Mouse (Mus musculus): ENCODE results near the gene Crct1. TPM values are rescaled to one million over a fixed set of nuclear protein-coding genes. Genes with fewer than 3 reads are reported as not detected.

The Crct1 gene
- not detected for total RNA-seq (2021)

DNA sequence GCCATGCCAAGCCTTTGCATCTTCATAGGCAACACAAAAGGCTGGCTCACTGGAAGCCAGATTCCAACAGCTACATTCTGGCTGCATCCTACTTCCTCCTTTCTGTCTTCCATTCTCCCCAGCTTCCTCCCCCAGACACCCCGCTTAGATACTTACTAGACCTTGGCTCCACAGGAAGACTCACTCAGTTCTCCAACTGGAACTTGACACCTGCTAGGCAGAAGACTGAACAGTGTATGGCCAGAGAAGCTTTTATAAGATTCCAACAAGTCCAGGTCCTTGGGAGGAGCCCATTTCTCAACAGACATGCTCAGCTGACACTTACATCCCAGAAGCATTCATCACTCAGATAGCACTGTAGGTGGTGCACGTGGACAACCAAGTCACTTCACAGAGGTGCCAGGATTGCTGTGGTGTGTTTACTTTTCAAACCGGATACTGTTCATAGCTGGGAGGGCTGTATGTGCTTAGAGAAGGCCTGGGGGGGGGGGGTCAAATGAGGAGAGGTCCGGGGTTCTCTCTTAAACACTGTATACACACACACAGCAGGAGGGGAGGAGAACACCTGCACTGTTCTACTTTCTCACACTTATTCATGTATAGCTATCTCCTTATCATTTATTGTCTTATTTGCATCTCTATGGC lies at the start of gene Crct1:
Crct1 (minus strand) TSS at position 228 of the 645 bp plus-strand sequence.
- DNase-seq = no peak

DNA sequence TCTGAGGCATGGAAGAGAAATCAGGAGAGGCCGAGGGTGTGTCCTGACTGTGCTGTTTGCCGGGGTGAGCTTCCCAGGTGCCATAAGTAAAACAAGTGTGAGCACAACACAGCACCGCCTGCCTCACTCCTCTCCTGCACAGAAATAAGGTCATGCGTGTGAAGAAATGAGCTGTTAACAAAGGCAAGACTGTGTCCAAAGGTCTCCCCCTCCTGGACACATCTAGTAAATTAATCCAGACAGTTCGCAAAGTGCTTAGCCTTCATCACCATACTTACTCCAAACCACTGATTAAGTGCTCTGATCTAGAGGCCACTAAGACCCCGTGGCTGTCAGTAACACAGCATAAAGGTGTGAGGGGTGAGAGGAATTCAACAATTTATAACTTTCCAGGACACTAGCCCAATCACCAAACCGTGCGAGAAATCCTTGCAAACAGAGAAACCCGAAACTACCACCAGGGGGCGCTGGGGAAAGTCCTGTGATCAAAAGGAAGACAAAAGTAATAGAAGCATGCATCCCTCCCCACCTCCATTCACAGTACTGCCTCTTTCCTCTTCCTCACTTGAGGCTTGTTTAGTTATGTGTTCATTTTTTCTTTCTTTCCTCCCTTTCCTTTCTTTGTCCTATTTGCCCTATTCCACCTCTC lies 37.5 kb upstream of the Crct1 start:
- DNase-seq = no peak

DNA sequence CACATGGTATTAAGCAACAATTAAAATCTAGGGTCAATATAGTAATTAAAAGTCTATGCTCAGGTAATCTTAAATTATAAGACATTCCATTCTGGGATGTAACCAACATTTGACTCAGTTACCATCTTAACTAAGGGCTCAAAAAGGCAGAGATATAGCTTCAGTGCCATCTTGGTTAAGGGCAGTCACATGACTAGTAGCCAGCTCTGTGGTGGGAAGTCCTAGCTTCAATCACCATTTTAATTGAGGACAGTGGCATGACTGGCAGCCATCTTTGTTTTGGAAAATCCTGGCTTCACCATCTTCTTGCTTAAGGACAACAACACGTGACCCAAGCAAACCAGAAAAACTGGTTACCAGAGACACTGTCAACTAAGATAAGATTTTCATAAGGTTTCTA lies 34.7 kb upstream of the Crct1 start:
- DNase-seq = no peak

DNA sequence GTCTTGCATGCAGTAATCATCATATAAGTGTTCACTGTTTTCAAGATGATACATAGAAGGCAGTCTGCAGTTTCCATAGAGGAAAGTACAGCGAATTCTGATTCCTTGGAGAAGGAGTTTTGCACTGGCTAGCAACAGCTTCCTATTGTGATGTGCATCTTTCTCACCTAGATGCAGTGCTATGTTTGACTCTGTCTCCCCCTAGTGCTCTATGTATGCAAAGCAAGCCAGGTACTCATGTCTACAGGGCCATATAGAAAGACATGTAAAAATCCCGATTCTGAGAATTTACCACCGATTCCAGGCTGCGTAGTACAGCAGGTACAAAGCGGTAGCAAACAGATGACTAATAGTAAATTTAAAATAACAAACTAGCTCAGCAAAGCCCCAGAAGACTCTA lies 16.0 kb upstream of the Crct1 start:
- peak in 1 of 2 experiments; percentile 10 for DNase-seq

DNA sequence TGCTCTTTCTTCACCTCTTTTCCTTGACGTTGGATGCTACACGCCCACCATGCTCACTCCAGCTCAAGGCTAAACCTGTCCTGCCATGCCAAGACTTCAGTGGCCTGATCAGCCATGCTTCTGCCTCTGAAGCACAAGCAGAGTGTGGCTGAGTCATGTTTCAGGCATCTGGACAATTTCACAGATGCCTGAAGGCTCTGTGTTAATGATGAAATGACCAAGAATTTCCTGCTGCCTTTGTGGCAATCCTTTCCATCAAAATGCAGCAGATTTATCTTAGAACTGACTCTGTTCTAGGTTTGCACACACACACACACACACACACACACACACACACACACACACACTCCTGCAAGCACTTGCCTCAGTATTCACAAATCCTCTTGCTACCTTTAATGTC lies 10.0 kb upstream of the Crct1 start:
- DNase-seq = no peak

DNA sequence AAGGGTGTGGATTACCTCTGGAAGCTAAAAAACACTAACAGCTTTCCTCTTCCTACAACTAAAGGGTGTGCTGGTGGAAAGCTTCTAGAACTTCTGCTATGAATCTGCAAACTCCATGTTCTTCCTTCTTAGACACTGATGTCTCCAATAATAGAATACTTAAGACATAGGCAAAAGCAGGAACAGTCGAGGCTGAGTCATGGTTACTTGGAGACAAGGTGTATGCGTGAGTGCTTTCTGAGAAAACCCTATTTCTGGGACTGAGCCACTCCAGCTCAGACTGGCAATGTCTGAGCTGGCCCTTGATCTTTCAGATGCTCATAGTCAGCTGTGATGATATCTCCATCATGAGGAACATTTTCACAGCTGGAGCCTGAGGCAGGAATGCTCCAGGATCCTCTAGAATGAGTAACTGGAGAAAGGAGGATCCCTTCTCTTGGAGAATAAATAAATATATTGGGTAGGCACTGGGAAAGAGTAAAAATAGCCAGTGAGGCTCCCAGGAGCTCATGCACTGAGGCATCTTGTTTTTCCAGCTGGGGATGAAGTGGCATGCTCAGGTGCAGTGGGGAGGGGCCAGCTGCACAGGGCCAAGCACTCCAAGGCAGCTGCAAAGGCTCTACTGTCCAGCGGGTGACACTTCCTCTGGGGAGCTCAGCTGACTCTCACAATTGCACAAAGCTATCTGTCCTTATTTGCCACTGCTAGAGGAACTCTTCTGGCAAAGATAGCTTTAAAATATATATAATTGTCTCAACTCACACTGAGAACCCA lies 8.1 kb upstream of the Crct1 start:
- DNase-seq = no peak

DNA sequence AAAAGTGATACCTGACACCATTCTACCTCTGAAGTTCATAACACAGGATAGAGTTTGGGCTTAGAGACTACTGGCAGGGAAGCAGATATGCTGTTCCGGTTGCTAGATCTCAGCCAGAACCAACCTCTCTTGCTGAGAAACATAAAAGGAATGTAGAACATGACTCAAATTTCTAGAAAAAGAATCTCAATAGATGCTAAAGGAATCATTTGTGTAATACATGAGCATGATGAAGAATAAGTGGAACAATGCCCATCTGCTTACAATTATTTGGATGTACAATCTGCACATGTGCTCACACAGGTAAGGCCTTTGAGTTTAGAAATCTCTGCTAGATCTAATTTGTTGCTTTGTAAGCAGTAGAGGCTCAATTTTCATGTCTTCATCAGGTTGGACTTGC lies 5.7 kb upstream of the Crct1 start:
- DNase-seq = no peak

DNA sequence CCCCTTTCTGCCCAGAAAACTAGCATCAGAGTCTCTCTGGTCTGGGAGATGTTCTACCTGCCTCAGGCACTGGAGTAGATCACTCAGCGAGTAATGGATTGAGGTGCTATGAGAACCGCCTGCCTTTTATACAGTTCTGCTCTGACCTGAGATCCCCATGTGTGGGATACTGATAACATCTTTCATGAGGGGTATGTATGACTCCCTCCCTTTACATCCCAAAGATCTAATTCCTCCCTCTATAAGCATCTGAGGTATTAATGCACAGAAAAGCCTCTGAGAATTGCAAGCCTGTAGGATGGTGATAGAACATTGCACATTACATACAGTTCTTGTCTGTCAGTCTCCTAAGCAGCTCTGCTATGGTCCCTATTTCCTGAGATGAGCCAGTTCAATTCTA lies 3.5 kb upstream of the Crct1 start, which contains the start of gene Lce1m:
Lce1m (minus strand) TSS at position 101 of the 400 bp plus-strand sequence.
- DNase-seq = no peak

DNA sequence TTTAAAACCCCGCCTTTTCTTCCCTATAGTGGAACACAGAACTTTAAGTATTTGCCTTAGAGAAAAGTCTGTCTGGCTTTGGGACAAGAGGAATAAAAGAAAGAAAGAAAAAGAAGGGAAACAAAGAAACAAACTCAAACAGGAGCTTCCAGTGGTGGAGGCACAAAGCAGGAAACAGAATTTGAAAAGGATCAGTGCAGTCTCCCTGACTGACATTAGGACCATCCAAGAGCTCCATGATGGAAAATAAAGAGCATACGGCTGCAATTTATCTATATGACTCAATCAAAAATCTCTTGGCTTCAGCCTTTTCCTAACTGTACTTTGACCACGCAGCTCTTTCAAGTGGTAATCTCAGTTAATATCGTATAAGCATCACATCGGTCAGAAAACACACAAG lies 616 bp downstream of the Crct1 start:
- DNase-seq = no peak

DNA sequence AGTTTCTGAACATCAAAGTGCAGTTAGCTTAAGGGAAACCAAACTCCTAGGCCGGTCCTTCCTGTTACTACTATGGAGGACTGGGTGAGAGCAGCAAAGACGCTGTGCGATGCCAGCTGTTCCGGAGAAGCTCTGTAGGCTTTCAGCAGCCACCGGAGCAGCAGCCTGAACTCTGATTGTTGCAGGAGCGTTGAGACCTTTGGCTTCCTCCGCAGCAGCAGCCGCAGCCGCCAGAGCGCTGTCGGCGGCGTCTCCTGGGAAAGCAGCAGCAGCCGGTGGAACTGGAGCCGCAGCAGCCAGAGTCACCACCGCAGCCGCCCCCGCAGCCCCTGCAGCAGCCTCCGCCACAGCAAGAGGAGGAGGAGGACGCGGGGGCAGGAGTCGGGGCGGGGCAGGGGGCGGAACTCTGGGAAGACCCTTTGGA lies 1.1 kb downstream of the Crct1 start:
- DNase-seq = peak; percentile 16 to 21

DNA sequence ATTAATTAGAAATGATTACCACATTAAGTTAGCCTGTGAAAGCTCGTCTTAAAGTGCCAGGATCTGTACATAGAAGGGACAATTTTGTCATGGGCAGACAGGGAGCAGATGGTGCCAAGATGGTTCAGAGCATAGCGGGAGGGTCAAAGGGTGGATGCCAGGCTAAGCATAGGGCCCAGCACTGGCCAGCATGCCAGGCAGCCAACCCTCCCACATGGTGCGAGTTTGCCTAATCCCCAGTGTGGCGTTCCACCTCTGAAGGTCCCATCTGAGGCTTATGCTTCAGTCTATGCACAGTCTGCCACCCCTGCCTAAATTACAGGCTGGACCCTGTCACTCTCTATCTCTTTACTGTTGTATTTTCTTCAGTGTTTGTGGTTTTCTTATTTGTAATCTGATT lies 12.6 kb downstream of the Crct1 start:
- DNase-seq = no peak

DNA sequence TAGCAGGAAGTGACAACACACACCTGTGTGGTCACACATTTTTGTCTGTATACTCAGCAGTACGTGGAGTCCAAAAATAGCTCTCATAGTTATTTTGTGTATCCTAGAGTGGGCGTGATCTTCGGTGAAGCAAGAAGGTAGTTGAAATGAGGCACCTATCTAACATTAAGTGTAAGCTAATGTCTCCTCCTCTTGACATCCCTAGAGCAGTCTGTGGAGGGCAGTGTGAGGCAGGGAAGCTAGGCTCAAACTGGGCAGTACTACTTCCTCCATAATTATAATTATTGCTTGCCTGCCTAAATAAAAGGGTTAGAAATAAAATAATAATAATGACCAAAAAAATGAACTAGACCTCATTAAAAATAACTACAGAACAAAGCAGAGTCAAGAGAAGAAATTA lies 14.9 kb downstream of the Crct1 start:
- no peak for DNase-seq

DNA sequence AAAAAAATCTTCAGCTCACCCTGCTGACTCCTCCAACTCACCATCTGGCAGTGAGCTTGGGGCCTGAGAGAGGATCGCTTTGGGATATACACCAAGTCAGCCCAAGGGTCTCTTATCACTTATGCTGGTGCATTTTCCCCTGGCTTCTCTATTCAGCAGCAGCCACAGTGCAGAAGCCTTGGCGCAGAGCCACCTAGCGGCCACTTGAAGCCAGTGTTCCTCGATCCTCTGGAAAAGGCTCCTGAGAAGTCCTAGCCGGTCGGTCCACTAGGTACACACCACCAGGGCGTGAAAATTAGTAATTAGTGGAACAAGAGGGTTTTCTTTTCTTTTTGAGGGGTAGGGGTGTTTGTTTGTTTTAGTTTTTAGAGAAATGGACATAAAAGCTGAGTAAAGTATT lies 16.8 kb downstream of the Crct1 start:
- DNase-seq = peak; percentile 48

DNA sequence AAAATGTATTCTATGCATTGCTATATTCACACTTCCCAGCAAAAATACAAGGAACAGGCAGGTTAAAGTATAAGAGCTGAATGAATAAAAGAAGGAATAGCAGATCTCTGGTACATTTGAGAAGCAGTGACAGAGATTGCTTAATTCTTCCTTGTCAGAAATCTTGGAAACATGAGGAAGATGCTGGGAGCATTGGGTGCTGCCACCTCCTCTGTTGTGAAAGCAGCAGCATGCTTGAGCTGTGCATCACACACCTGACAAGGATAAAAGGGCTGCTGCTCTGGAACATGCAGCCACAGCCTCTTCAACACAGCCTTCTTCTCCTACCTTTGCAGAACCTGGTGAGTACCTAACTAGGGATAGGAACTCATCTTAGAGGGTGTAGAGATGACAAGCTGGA lies 23.6 kb downstream of the Crct1 start, which contains the start of gene Lce3f:
Lce3f (plus strand) TSS at position 301 of the 400 bp plus-strand sequence.
- DNase-seq = no peak

DNA sequence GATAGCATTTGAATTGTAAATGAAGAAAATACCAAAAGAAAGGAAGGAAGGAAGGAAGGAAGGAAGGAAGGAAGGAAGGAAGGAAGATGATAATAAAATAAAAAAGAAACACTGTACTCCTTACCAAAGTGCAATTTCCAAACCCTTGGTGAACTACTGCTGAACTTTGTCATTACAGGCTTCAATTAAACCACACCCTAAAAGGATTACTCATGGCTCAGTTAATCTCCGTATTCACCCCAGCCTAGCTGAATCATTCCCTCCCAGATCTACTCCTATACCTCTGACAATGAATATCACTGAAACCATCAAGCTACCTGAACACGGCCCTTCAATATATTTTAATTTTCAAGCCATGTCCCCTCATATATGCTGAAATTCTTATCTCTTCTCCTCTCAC lies 37.0 kb downstream of the Crct1 start:
- no peak for DNase-seq

DNA sequence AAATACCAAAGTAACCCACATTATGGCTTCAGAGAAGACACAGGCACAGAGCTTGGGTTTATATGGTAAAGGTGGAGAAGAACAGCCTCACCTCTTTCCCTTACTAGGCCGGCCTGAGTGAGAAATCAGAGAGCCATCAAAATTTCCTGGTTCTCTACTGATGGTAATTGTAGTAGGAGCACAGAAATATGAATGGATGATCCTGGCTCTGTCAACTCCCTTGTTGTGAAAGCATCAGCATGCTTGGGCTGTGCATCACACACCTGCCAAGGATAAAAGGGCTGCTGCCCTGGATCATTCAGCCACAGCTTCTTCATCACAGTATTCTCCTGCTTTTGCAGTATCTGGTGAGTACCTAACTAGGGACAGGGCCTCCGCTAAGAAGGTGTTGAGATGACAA lies 48.7 kb downstream of the Crct1 start, which contains the start of gene Lce3e:
Lce3e (plus strand) TSS at position 301 of the 400 bp plus-strand sequence.
- DNase-seq = no peak

Other genes starting within 250 kb of the Crct1 start
- gene Lce1i, start 236.8 kb downstream of the Crct1 start, total RNA-seq (2021) = not detected
- not detected for gene Lce1j, start 225.2 kb downstream of the Crct1 start, total RNA-seq (2021)
- not detected for gene Lce1k, start 207.8 kb downstream of the Crct1 start, total RNA-seq (2021)
- gene Kprp, start 188.4 kb downstream of the Crct1 start, total RNA-seq (2021) = not detected
- gene Lce1l, start 164.4 kb downstream of the Crct1 start, total RNA-seq (2021) = not detected
- not detected for gene 2310050C09Rik, start 145.5 kb downstream of the Crct1 start, total RNA-seq (2021)
- gene Lce3a, start 89.5 kb downstream of the Crct1 start, total RNA-seq (2021) = not detected
- gene Lce3b, start 82.7 kb downstream of the Crct1 start, total RNA-seq (2021) = not detected
- not detected for gene Lce3c, start 71.2 kb downstream of the Crct1 start, total RNA-seq (2021)
- not detected for gene Lce3d, start 58.3 kb downstream of the Crct1 start, total RNA-seq (2021)
- gene Lce3e, start 48.6 kb downstream of the Crct1 start, total RNA-seq (2021) = not detected
- not detected for gene Lce3f, start 23.5 kb downstream of the Crct1 start, total RNA-seq (2021)
- gene Lce1m, start 3.4 kb upstream of the Crct1 start, total RNA-seq (2021) = not detected
- not detected for gene Gm4858, start 53.1 kb upstream of the Crct1 start, total RNA-seq (2021)
- gene Crnn, start 129.1 kb upstream of the Crct1 start, total RNA-seq (2021) = not detected
- gene Flg2, start 181.6 kb upstream of the Crct1 start, total RNA-seq (2021) = not detected

All from layer of hippocampus, postnatal 36 days (tissue).